Mouse (Mus musculus): ENCODE measurements at regions not wholly inside any gene's neighbourhood (a gene's known extent, or its start where the extent isn't known, plus 50 kb on each side); places are given as distances from the start of the nearest gene placed in this dataset.

DNA sequence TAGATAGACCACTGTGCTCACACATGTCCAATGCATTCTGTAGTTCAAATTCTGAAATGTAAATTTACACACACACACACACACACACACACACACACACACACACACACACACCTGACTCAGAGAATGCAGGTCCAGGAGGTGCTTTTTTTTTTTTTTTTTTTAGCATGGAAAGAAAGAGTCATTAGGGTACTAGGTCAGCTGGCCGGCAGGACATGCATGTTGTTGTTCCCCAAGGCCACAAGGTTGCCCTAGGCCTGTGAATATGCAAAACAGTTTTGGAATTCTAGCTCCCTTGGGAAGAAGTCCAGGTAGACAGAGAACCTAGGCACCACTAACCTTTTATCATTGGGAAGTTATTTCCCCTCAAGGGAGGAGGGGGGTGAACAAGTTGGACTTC lies 184.1 kb upstream of the Marcks start:
- no peak for DNase-seq (ENCODE audit: low spot score)

DNA sequence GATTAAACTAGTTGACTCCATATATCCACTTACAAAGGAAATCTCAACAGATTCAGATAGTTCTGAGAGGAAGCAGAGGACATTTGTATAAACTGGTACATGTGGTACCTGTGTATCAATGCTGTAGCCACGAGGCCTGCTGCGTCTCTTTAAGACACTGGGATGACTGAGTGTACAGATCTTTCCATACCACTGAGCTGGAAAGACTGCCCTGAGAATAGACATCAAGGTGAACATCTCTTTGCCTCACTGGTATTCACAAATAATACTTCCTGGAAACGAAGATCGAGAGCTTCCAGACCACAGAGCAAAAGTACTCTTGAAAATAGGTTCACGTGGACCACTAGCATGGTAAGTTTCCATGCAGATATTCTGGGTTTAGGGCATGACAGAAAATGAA lies 183.6 kb upstream of the Marcks start:
- no peak for DNase-seq (ENCODE audit: low spot score)

GRCm38 (mm10) chr10:37321171-37321570 lies 182.5 kb upstream of the Marcks start:
- no peak for DNase-seq (ENCODE audit: low spot score)

- no peak for DNase-seq (ENCODE audit: low spot score)
Observed at GRCm38 (mm10) chr10:37319746-37320430, 181.2 kb upstream of the Marcks start.

DNA sequence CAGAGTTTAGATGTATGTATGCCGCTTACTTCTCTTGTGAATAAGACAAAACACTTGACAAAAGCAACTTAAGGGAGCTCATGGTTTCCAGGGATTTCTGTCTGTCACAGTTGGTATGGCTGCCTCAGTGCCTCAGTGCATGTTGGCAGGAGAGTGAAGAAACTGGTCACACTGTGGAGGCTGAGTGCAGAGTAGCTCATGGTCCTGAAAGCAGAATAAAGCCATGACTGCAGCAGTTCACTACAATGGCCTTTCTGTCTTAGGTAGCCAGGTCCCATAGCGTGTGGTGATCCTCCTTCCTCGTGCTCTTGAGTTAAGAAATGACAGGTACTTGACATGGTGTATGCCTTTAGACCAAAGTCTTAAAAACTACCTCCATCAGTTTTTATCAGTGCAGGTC lies 178.0 kb upstream of the Marcks start:
- DNase-seq (ENCODE audit: low spot score): no peak

GRCm38 (mm10) chr10:37315804-37316203 lies 177.1 kb upstream of the Marcks start:
- no peak for DNase-seq (ENCODE audit: low spot score)

- DNase-seq (ENCODE audit: low spot score): no peak
Observed at GRCm38 (mm10) chr10:37314746-37315430, 176.2 kb upstream of the Marcks start.

DNA sequence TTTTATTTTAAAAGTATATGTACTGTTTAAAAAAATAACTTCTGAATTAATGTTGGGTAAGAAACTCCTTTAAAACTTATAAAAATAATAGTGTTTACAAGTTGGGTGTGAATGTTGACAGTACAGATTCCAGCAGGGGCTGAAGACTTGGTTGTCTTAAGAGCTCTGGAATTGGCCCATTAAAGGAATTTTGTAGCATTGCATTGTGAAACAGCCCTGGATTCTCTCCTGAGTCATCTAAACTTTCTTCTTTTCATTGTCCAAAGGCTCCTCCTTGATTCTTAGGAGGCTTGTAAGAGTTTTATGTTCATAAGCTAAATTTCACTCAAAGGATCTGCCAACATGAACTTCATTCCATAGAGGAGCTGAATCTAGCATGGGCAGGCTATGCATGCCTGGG lies 174.7 kb upstream of the Marcks start:
- DNase-seq (ENCODE audit: low spot score): no peak

DNA sequence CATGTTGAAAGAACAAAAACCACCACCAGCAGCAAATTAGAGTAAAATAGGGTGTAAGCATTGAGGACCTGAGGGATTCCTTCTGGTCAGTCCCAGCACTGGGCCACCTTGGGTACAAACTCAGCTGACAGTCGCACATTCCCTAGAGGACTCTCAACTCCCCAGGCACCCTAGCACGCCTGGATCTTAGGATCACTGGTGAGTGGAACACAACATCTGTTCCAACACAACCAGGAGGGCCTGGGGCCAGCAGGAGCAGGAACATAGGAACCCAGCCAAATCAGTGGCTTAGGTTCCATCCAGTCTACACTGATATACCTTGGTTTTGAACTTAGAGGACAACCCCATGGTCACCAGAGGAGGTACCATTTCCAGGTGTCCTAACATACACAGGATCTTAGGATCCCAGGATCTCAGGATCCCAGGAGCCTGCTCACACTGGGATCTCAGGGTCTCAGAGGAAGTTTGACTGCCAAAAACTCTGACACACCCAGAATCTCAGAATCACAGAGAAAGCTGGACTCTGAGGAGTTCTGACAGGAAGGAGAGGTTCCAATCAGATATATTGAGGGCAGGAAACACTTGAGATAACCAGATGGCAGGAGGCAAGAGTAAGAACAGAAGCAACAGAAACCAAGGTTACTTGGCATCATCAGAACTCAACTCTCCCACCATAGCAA lies 171.7 kb upstream of the Marcks start:
- no peak for DNase-seq (ENCODE audit: low spot score)

DNA sequence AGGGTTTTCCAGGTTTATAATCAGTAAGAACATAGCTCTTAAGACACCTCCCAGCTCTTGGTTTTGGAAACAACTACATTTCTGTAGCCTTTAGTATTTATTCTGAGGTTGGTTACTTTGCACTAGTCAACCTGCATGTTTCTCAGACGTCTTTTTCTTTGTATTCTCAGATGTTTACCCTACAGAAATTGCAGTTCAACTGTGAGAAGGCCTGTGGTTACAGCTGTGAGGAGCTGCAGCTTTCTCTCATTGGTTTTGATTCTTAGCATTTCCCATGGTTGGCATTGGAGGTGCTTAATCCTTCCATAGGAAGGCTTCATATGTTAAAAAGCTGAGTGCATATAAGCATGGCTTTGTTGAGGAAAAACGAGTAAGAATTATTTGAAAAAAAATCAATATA lies 165.9 kb upstream of the Marcks start:
- DNase-seq (ENCODE audit: low spot score): no peak

DNA sequence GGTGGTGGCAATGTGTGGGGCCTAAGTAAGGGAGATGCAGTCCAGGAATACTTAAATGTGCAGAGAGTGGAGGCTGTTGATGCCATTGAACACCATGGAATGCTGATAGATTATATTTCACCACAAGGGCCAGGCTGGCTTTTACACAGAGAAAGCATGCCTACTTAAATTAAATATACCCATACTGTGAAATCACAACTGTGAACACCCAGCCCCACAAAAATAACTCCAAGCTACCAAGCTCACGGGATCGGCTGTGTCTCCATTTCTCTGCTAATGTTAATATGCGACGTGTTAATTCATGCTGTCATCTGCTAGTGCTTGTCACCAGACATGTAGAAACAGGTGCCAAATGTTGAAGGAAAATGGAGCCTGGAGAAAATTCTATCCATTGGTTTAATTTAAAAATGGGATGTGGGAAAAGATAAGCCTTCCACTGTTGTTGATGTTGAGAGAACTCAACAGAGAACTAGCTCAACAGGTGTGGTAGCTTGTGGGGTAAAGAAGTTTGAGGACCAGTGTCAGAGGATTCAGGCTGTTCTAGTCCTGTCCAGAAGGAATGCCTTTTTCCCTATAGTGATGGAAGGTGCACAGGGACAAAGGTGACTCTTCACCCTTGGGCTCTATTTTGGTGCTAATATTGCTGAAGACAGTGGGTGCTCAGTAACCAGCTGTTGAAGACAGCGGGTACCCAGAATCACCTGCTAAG lies 161.6 kb upstream of the Marcks start:
- no peak for DNase-seq (ENCODE audit: low spot score)

DNA sequence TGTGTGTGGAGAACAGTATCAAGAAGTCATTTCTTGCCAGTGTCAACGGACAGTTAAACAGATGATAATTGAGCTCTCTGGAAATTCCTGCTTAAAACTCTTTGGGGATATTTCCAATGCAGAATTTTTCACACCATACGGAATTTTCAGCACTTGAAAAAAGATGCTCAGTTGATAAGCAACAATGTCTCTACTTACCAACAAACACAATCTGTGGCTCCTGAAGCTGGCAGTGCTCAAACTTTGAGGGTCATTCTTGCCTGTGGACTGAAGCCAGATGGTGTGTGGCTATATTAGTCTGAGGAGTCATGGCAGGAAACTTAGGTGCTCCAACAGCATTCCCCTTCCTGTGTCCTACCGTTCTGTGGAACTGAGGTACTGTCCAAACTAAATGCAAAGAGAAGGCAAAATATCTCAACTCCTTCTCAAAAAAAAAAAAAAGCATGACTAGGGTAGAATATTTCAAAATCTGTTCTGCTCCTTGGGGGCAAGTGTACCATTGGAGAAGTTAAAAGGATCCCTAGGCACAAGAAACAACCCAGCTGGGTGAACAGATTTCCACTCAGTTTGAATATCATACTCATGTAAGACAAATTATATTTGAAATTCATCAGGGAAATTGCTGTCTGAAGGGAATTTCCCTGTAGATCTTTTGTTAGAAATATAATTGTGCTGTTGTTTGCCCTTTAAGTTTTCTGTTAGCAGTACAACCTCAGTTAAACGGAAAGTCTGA lies 160.1 kb upstream of the Marcks start:
- no peak for DNase-seq (ENCODE audit: low spot score)

DNA sequence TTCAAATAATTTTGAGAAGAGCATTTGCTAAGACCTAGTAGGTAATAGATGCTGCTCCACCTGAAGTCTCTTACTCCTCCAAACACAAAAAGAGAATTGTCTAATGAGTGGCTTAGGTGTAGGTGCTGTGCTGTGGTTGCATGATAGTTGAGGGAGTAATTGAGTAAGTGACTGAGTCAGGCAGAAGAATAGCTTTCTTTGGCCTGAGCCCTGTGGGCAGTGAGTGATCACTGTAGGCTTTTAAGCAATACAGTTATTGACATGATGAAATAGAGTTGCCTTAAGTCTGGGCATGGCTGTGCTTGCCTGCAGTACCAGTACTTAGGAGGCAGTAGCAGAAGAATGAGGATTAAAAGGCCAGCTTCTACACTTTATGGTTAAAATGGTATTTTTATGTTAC lies 155.5 kb upstream of the Marcks start:
- no peak for DNase-seq (ENCODE audit: low spot score)

DNA sequence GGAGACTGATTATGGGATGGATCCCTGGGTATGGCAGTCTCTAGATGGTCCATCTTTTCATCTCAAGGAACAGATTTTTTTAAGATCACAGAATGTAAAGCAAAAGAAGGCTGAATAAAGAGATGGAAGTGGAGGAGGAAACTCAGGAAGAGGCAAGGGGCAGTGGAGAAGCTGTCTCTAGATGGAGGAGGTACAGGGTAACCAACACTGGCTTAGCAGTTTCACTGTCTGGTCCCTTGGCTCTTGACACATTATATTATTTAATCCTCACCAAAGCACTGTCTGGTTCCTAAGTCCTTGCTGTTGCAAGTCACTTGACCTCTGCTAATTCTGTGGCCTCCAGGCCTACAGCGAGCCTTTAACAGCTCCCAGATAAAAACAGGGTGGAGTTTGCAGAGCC lies 154.6 kb upstream of the Marcks start:
- DNase-seq (ENCODE audit: low spot score): no peak

- no peak for DNase-seq (ENCODE audit: low spot score)
Observed at GRCm38 (mm10) chr10:37291639-37292495, 153.1 kb upstream of the Marcks start.

DNA sequence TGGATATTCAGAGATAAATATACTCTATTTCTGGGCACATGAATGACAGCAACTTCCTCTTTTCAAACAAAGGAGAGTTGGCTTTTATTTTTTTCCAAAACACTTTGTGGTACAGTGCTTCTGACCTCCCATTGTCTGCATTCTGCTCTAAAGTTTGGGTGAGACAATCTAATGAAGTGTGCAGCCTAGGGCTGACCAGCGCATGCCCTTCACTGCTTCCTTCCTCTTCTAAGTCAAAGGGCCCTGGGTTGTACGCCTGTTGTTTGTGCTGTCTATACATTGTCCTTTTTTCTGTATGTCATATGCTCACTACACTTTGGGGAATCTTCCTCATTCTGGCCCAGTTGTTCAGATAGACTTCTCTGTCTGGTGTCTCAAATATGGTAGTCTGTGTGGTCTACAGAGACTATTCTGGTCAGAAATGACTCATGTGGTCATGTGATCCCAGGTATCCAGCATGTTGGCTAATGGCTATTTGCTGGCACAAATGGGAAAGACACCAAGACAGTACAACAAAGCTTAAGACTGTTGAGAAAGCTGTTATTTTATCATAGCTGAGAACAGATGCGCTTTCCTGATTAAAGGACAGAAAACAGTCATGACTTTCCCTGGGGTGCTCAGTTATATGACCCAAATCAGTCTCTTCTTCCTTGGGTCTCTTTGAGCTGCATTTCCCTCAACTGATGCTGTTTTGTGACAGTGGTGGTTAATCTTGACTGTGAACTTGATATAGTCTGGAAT lies 151.4 kb upstream of the Marcks start:
- no peak for DNase-seq (ENCODE audit: low spot score)

DNA sequence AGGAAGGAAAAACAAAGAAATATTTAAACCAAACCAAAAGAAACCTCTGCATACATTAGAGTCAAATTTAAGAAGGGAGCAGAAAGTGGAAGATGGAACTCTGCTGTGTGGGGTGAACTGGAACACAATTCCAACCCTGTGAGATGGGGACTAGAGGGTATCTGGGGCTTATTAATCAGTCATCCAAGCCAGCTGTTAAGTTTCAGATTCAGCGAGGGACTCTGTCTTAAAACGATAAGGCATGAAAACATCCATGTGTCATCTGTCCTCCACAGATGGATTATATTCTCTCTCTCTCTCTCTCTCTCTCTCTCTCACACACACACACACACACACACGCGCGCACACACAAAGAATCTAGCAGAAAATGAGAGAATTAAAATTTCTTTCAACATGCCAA lies 147.6 kb upstream of the Marcks start:
- no peak for DNase-seq (ENCODE audit: low spot score)

- DNase-seq (ENCODE audit: low spot score): no peak
Observed at GRCm38 (mm10) chr10:37282951-37283350, 144.2 kb upstream of the Marcks start.

DNA sequence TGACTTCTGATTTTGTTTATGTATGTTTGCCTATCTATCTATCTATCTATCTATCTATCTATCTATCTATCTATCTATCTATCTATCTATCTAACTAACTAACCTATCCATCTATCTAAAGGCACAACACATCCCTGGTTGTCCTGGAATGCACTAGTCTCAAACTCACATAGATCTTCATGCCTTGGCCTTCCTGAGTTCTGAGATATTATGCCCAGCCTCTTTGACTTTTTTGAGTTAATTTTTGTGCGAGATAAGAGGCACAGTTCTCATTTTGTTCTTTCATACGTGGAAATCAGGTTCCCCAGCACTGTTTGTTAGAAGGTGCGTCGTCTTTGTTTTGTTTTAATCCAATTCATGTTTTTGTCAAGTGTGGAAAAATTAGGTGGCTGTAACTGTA lies 142.1 kb upstream of the Marcks start:
- DNase-seq (ENCODE audit: low spot score): no peak

DNA sequence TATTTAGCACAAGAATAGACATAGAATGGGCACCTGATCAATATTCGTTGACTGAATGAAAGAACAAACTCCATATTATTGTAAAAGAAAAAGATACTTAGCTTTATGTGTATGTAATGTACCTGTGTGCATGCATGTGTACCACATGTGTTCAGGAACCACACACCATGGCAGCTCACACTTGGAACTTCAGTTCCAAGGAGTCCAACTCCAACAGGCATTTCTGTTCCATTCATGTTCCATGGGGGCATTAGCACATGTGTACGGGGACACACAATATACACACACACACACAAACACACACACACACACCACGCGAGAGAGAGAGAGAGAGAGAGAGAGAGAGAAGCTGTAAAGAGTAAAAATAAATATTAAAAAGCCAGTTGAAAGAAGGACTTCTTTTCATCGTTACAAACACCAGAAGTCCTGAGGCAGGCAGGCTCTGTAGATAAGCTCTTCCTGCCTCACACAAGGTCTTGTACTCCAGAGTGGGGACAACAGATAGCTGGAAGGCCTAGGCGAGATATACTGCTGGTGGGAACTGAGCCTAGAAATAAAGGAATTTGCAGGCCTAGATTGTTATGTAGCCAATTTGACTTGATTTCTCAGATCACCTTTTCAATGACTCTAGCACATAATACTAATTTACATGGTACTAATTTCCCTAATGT lies 141.6 kb upstream of the Marcks start:
- DNase-seq (ENCODE audit: low spot score): no peak
